Mouse (Mus musculus) embryonic fibroblast, embryonic 13.5 days (primary cell): ENCODE measurements around the gene Adap1.

Source experiments
- CTCF ChIP-seq: IDR thresholded peaks from 2 replicates; pipeline ENCODE4 v1.5.1; 2011; ENCODE audit warnings: mild to moderate bottlenecking, control low read depth, low read length, moderate library complexity, borderline replicate concordance; ENCODE audit not compliant: insufficient read depth
- POLR2A ChIP-seq: IDR thresholded peaks from 2 replicates; pipeline ENCODE4 v1.6.1; 2011; ENCODE audit warnings: low read depth, mild to moderate bottlenecking, control low read depth, low read length, moderate library complexity

GRCm38 (mm10) chr5:139294089-139294488 is 31.3 kb downstream of the Adap1 start:
- TF ChIP-seq POLR2A: no peak
- no peak for TF ChIP-seq CTCF
